8 mouse cellular contexts compared by ENCODE assay signal in the genomic region with DNA sequence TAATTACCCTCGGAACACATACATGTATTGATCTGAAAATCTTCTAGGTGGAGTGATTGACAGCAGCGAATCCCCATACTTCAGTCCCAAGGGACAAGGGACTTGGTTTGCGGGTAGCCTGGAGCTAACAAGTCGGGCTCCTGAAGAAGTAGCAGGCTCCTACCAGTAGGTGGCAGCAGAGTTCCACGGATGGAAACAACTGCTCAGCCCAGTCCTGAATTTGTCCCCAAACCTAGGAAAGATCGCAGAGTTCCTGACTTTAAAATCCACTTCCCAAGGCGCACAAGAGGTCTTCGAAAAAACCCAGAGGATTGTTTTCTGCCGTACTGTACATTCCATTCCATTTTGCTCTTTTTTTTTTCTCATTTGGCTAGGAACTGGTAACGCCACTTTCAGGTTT.
A peak's percentile ranks its signal among the peaks of the same experiment; 100 is the strongest.
DNase-seq lines count a peak whose midpoint lies in the region; ATAC-seq and TF ChIP-seq lines count a peak whose summit lies in the region.

No protein-coding gene starts in this region.

- peak; percentile 100 for TF ChIP-seq CTCF in left cerebral cortex, adult 2 months (IDR thresholded peaks at IDR 0.05)

- peak; percentile 91 for ATAC-seq in megakaryocyte, adult 5-6 weeks (ENCODE audit: poor library complexity, severe bottlenecking)

- DNase-seq in WW6 (ENCODE audit: low read depth, low spot score), result peak; percentile 45
- peak; percentile 86 to 91 for DNase-seq in cerebellum, postnatal 4 days (ENCODE audit: low spot score in 2 of 2)
- DNase-seq in gastrocnemius, adult 8-10 months (ENCODE audit: low spot score in 2 of 2), result peak; percentile 32 to 47
- peak; percentile 88 for DNase-seq in hindlimb bud, embryonic 11.5 days (ENCODE audit: extremely low spot score, low read depth, low spot score)
- peak; percentile 84 to 90 for DNase-seq in left cerebral cortex, adult 2 months (ENCODE audit: extremely low spot score in 1 of 2, low spot score in 2 of 2)
- DNase-seq in right cerebral cortex, adult 2 months (ENCODE audit: low spot score in 2 of 2), result peak; percentile 86 to 94
- DNase-seq in urinary bladder, postnatal 10 days (ENCODE audit: low spot score), result peak; percentile 46

- intact Hi-C loops in left cerebral cortex, adult 2 months (cut with DNase I), result loop anchor here (2.0 to 10.0 kb wide), 4 partner anchors 207 to 1755 kb away; no protein-coding TSS in a partner anchor

- H3K27ac ChIP-seq in left cerebral cortex, adult 2 months, result no peak overlapping the region

- H3K4me3 ChIP-seq in left cerebral cortex, adult 2 months, result peak overlapping the region; percentile 30; the same call in 1 of the 2 replicates

Comparison
In these comparisons a context has a peak if more than half of its experiments do, and no peak if none do; other contexts are left out.
1. DNase-seq: peak in every context shown above with its lines; median percentile 90 in right cerebral cortex, adult 2 months; 88 in cerebellum, postnatal 4 days; 88 in hindlimb bud, embryonic 11.5 days; 87 in left cerebral cortex, adult 2 months; 46 in urinary bladder, postnatal 10 days; 45 in WW6; 40 in gastrocnemius, adult 8-10 months.